Mouse (Mus musculus): ENCODE data around the gene Bbs9.
"Not testable (repeated sequence)": the region's sequence is repeated elsewhere in the genome, so short reads cannot be mapped to it uniquely, and the experiment has no call there.

Gene Bbs9

GRCm38 (mm10) chr9:22811931-22812330 is 336.4 kb downstream of the Bbs9 start:
- no peak for DNase-seq

GRCm38 (mm10) chr9:22814407-22815092 is 339.0 kb downstream of the Bbs9 start:
- no peak for DNase-seq

- no peak for DNase-seq
Measured at GRCm38 (mm10) chr9:22815093-22815458, 339.6 kb downstream of the Bbs9 start.

GRCm38 (mm10) chr9:22819539-22819938 is 344.0 kb downstream of the Bbs9 start:
- no peak for DNase-seq

- no peak for DNase-seq
Measured at GRCm38 (mm10) chr9:22820646-22821185, 345.2 kb downstream of the Bbs9 start.

GRCm38 (mm10) chr9:22822770-22823169 is 347.3 kb downstream of the Bbs9 start:
- no peak for DNase-seq

GRCm38 (mm10) chr9:22823856-22824255 is 348.3 kb downstream of the Bbs9 start:
- no peak for DNase-seq

- no peak for DNase-seq
Measured at GRCm38 (mm10) chr9:22824910-22825309, 349.4 kb downstream of the Bbs9 start.

- DNase-seq, result no peak
Measured at GRCm38 (mm10) chr9:22826571-22826990, 351.1 kb downstream of the Bbs9 start.

- no peak for DNase-seq
Measured at GRCm38 (mm10) chr9:22827176-22827770, 351.8 kb downstream of the Bbs9 start.

GRCm38 (mm10) chr9:22829212-22829960 is 353.9 kb downstream of the Bbs9 start:
- no peak for DNase-seq

- no peak for DNase-seq
Measured at GRCm38 (mm10) chr9:22834994-22835512, 359.5 kb downstream of the Bbs9 start.

- no peak for DNase-seq
Measured at GRCm38 (mm10) chr9:22837000-22837399, 361.5 kb downstream of the Bbs9 start.

GRCm38 (mm10) chr9:22837702-22838210 is 362.2 kb downstream of the Bbs9 start:
- no peak for DNase-seq

- DNase-seq, result no peak
Measured at GRCm38 (mm10) chr9:22846048-22846447, 370.5 kb downstream of the Bbs9 start.

GRCm38 (mm10) chr9:22846783-22847182 is 371.3 kb downstream of the Bbs9 start:
- no peak for DNase-seq

- no peak for DNase-seq
Measured at GRCm38 (mm10) chr9:22848800-22849199, 373.3 kb downstream of the Bbs9 start.

GRCm38 (mm10) chr9:22849212-22849611 is 373.7 kb downstream of the Bbs9 start:
- no peak for DNase-seq

- not testable (repeated sequence) for DNase-seq
Measured at GRCm38 (mm10) chr9:22869147-22869546, 393.6 kb downstream of the Bbs9 start.

- DNase-seq, result no peak
Measured at GRCm38 (mm10) chr9:22870661-22871060, 395.1 kb downstream of the Bbs9 start.

GRCm38 (mm10) chr9:22875231-22875630 is 399.7 kb downstream of the Bbs9 start:
- DNase-seq, result no peak

GRCm38 (mm10) chr9:22879266-22879665 is 403.8 kb downstream of the Bbs9 start:
- DNase-seq, result no peak

- DNase-seq, result no peak
Measured at GRCm38 (mm10) chr9:22886351-22886750, 410.8 kb downstream of the Bbs9 start.
